Mouse (Mus musculus) brain, embryonic 14.5 days (tissue): Measurements from ENCODE around the gene Rnf187.

Experiments used
- CTCF ChIP-seq: fragments of 200-500 bp; IDR thresholded peaks from 2 replicates; pipeline ENCODE4 v1.5.1; 2012; ENCODE audit warnings: inconsistent platforms, mild to moderate bottlenecking, moderate library complexity, borderline replicate concordance; ENCODE audit not compliant: insufficient read depth, insufficient read length; ENCODE audit errors: extremely low read depth
- POLR2A ChIP-seq: fragments of 200-500 bp; IDR thresholded peaks from 2 replicates; pipeline ENCODE4 v1.6.1; 2012; ENCODE audit warnings: mild to moderate bottlenecking, inconsistent platforms, borderline replicate concordance; ENCODE audit not compliant: poor library complexity, insufficient read depth, insufficient read length, severe bottlenecking; ENCODE audit errors: extremely low read depth

GRCm38 (mm10) chr11:58947798-58948528, 9.2 kb upstream of the Rnf187 start:
- no peak for TF ChIP-seq CTCF
- no peak for TF ChIP-seq POLR2A
